Mouse (Mus musculus) ES-E14 (cell line): ENCODE data around the gene Hras.

ENCODE experiments used
- CHD2 ChIP-seq: IDR thresholded peaks from 2 replicates; pipeline ENCODE4 v1.6.1; 2014; ENCODE audit warnings: mild to moderate bottlenecking, low read depth, low read length, inconsistent platforms
- HCFC1 ChIP-seq: IDR thresholded peaks from 2 replicates; pipeline ENCODE4 v1.6.1; 2012; ENCODE audit warnings: low read length, inconsistent platforms, borderline replicate concordance; ENCODE audit not compliant: insufficient read depth
- MAFK ChIP-seq: IDR thresholded peaks from 2 replicates; pipeline ENCODE4 v1.6.1; 2014; ENCODE audit warnings: mild to moderate bottlenecking, low read depth, low read length, inconsistent platforms; ENCODE audit not compliant: insufficient read depth
- ZNF384 ChIP-seq: IDR thresholded peaks from 2 replicates; pipeline ENCODE4 v1.6.1; 2012; ENCODE audit warnings: low read depth, low read length, inconsistent platforms

GRCm38 (mm10) chr7:141145403-141145802, 48.4 kb downstream of the Hras start:
- no peak for TF ChIP-seq CHD2
- TF ChIP-seq ZNF384: no peak
- no peak for TF ChIP-seq MAFK
- TF ChIP-seq HCFC1: no peak
